Mouse (Mus musculus) myocyte (in vitro differentiated cells): ENCODE measurements around the gene Ddi2. TPM values are rescaled to one million over a fixed set of nuclear protein-coding genes. Genes with fewer than 3 reads are reported as not detected.

Experiments used
- H3K27me3 ChIP-seq: one replicate; pipeline ENCODE4 v1.6.1; 2011; ENCODE audit not compliant: control insufficient read depth, insufficient read depth, insufficient read length
- H3K36me3 ChIP-seq: one replicate; pipeline ENCODE4 v1.6.1; 2011; ENCODE audit not compliant: control insufficient read depth, insufficient read depth
- H3K4me2 ChIP-seq: one replicate; pipeline ENCODE4 v1.6.1; 2011; ENCODE audit warnings: low read depth, control low read depth
- H3K4me3 ChIP-seq: one replicate; pipeline ENCODE4 v1.5.1; 2011; ENCODE audit warnings: mild to moderate bottlenecking, control low read depth, moderate library complexity
- H3K79me2 ChIP-seq: one replicate; pipeline ENCODE4 v1.6.1; 2011; ENCODE audit not compliant: control insufficient read depth, insufficient read depth
- H3ac ChIP-seq: one replicate; pipeline ENCODE4 v1.6.1; 2011; ENCODE audit not compliant: control insufficient read depth, insufficient read length
- CEBPB ChIP-seq: IDR thresholded peaks from 2 replicates; pipeline ENCODE4 v1.6.1; 2011; ENCODE audit warnings: mild to moderate bottlenecking, moderate library complexity; ENCODE audit not compliant: poor library complexity, insufficient read depth, severe bottlenecking
- E2F4 ChIP-seq: IDR thresholded peaks from one replicate; pipeline ENCODE4 v1.6.1; 2011; ENCODE audit warnings: mild to moderate bottlenecking, control low read depth, moderate library complexity; ENCODE audit not compliant: insufficient read depth
- MAX ChIP-seq: IDR thresholded peaks from one replicate; pipeline ENCODE4 v1.6.1; 2011; ENCODE audit warnings: low read depth, mild to moderate bottlenecking, control low read depth
- MYOD1 ChIP-seq, 3 experiments: IDR thresholded peaks; one replicate each; pipeline ENCODE4 v1.6.1; 2011; ENCODE audit warnings: control low read depth in 2 of 3, low read depth in 2 of 3, mild to moderate bottlenecking in 2 of 3, moderate library complexity in 1 of 3; ENCODE audit not compliant: insufficient read length in 2 of 3, control insufficient read depth in 1 of 3
- MYOG ChIP-seq, 3 experiments: IDR thresholded peaks; one replicate each; pipeline ENCODE4 v1.6.1; 2011; ENCODE audit warnings: control low read depth in 2 of 3, low read depth in 2 of 3, mild to moderate bottlenecking in 2 of 3; ENCODE audit not compliant: insufficient read length in 2 of 3, control insufficient read depth in 1 of 3, insufficient read depth in 1 of 3
- POLR2A ChIP-seq: IDR thresholded peaks from one replicate; pipeline ENCODE4 v1.6.1; 2011; ENCODE audit warnings: low read depth, mild to moderate bottlenecking, control low read depth, moderate library complexity; ENCODE audit not compliant: insufficient read length
- POLR2AphosphoS2 ChIP-seq: IDR thresholded peaks from one replicate; pipeline ENCODE4 v1.6.1; 2011; ENCODE audit warnings: low read depth, control low read depth; ENCODE audit not compliant: insufficient read length
- REST ChIP-seq: IDR thresholded peaks from one replicate; pipeline ENCODE4 v1.6.1; 2011; ENCODE audit warnings: mild to moderate bottlenecking, control low read depth, moderate library complexity; ENCODE audit not compliant: insufficient read depth, insufficient read length
- SRF ChIP-seq: IDR thresholded peaks from one replicate; pipeline ENCODE4 v1.6.1; 2011; ENCODE audit warnings: low read depth; ENCODE audit not compliant: control insufficient read depth, insufficient read length
- TCF12 ChIP-seq: IDR thresholded peaks from one replicate; pipeline ENCODE4 v1.6.1; 2011; ENCODE audit warnings: mild to moderate bottlenecking, control low read depth; ENCODE audit not compliant: poor library complexity, insufficient read depth, severe bottlenecking
- TCF3 ChIP-seq: IDR thresholded peaks from one replicate; pipeline ENCODE4 v1.6.1; 2011; ENCODE audit warnings: low read depth, control low read depth; ENCODE audit not compliant: insufficient read length
- USF1 ChIP-seq: IDR thresholded peaks from one replicate; pipeline ENCODE4 v1.6.1; 2011; ENCODE audit warnings: low read depth, mild to moderate bottlenecking, control low read depth, moderate library complexity
- polyA plus RNA-seq: library from polyadenylated mRNA; unstranded; fragments of >200 nt; fragmentation: generic; extraction: Trizol; gene quantifications from one replicate; pipeline ENCODE4 v1.2.1, GENCODE M21; 2012; ENCODE audit warnings: missing spikeins

The Ddi2 gene
- polyA plus RNA-seq, 1 experiment, result 10.6 TPM

DNA sequence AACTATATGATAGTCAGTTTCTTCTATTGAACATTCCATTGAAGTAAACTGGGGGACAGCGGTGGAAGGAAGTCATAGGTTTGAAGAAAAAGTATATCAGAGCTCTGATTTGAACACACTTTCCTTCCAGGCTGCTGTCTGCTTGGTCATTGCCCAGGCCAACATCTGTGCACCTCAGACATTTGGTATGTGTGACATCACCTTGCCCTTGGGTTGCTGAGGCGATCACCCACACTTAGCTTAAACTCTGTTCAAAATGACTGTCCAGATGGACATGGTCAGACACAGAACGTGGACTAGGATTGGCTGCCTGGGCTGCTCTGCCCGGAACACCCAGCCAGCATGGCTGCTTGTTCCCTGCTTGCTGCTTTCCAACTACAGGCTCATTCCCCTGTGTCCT, 19.2 kb upstream of the Ddi2 start:
- H3K27me3 ChIP-seq, result no peaks in the 10 kb centered on the region
- no peak overlapping the region for H3ac ChIP-seq
- no peak for TF ChIP-seq CEBPB
- no peak for TF ChIP-seq E2F4
- TF ChIP-seq MAX, result no peak
- TF ChIP-seq MYOD1 (IDR thresholded peaks at IDR 0.05; ENCODE audit: control insufficient read depth in 1 of 3, insufficient read length in 2 of 3, low read depth in 2 of 3), result no peak
- no peak for TF ChIP-seq SRF
- TF ChIP-seq USF1, result no peak
- no peak for TF ChIP-seq REST
- no peak for TF ChIP-seq TCF3
- TF ChIP-seq MYOG (IDR thresholded peaks at IDR 0.05; ENCODE audit: control insufficient read depth in 1 of 3, insufficient read depth in 1 of 3, insufficient read length in 2 of 3, low read depth in 2 of 3), result no peak
- no peak for TF ChIP-seq POLR2A
- TF ChIP-seq POLR2AphosphoS2, result no peak
- no peak overlapping the region for H3K4me3 ChIP-seq
- no peaks in the 10 kb centered on the region for H3K36me3 ChIP-seq
- H3K79me2 ChIP-seq, result no peaks in the 10 kb centered on the region
- no peak overlapping the region for H3K4me2 ChIP-seq

DNA sequence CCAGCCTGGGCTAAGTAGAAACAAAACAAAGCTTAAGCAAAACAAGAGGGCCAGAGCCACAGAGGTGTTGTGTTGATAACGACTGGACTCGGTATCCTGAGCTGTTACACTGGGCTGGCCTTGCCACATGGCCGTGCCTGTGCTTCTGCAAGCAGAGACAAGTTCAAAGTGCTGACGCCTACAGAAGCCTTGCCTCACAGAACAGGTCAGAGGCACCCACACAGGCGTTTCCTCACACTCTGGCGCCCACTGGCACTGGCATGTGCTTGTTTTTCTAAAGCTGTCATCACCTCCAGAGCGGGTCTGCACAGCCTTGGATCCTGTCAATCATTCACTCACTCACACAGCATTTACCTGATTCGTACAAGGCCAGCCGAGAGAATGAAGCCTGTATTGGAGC, 18.6 kb upstream of the Ddi2 start:
- Histone ChIP-seq H3K4me3 (no peak overlapping the region), H3K27me3 (no peaks in the 10 kb centered on the region), H3K79me2 (no peaks in the 10 kb centered on the region), H3K4me2 (no peak overlapping the region), H3ac (no peak overlapping the region), H3K36me3 (no peaks in the 10 kb centered on the region)
- TF ChIP-seq POLR2A (no peak), CEBPB (no peak), MYOG (IDR thresholded peaks at IDR 0.05; ENCODE audit: control insufficient read depth in 1 of 3, insufficient read depth in 1 of 3, insufficient read length in 2 of 3, low read depth in 2 of 3) (no peak), SRF (no peak), TCF3 (no peak), MAX (no peak), MYOD1 (IDR thresholded peaks at IDR 0.05; ENCODE audit: control insufficient read depth in 1 of 3, insufficient read length in 2 of 3, low read depth in 2 of 3) (no peak), REST (no peak), POLR2AphosphoS2 (no peak), TCF12 (no peak), USF1 (no peak), E2F4 (no peak)

DNA sequence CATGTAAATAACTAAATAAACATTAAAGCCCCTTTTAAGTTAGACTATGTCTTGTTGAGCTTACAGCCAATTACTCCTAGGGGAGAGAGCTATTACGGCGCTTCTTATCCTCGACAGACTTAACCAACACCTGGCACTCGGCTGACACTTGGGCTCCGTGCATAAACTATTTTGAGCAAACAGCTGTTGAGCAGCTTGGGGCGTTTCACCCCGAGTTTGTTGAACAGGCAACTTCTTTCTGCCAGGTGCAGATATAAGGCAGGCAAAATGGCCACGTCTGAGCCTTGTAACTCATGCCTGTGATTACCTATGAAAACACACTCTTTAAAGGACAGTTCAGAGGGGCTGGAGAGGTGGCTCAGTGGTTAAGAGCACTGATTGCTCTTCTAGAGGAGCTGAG, 14.8 kb upstream of the Ddi2 start:
- H3K4me2 ChIP-seq, result peak overlapping the region; percentile 15
- H3K27me3 ChIP-seq, result no peaks in the 10 kb centered on the region
- no peaks in the 10 kb centered on the region for H3K36me3 ChIP-seq
- TF ChIP-seq MYOG (IDR thresholded peaks at IDR 0.05; ENCODE audit: control insufficient read depth in 1 of 3, insufficient read depth in 1 of 3, insufficient read length in 2 of 3, low read depth in 2 of 3) (peak in 2 of 3 experiments; percentile 76 to 82), E2F4 (no peak), TCF12 (peak; percentile 65), MYOD1 (IDR thresholded peaks at IDR 0.05; ENCODE audit: control insufficient read depth in 1 of 3, insufficient read length in 2 of 3, low read depth in 2 of 3) (peak; percentile 23 to 70 (median 33))
- H3K4me3 ChIP-seq, result no peak overlapping the region
- no peak overlapping the region for H3ac ChIP-seq
- no peaks in the 10 kb centered on the region for H3K79me2 ChIP-seq

DNA sequence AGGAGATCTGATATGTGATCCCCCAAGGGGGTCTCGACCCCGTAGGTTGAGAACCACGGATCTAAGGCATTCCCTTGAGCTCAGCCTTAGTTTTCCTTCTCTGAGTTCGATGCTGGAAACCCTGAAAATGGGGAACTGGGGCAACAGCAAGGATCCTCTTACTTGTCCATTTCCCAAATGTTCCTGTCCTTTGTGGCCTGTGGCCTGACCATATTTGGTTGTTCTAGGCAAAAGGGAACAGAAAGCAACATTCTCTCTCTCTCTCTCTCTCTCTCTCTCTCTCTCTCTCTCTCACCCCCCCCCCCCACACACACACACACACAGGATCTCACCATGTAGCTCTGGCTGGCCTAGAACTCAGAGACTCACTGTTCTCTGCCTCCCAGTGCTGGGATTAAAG, 13.6 kb upstream of the Ddi2 start:
- TF ChIP-seq MYOG (IDR thresholded peaks at IDR 0.05; ENCODE audit: control insufficient read depth in 1 of 3, insufficient read depth in 1 of 3, insufficient read length in 2 of 3, low read depth in 2 of 3) (no peak), E2F4 (no peak), CEBPB (no peak), USF1 (no peak), SRF (no peak), REST (no peak), POLR2A (no peak), TCF12 (no peak), MAX (no peak), POLR2AphosphoS2 (no peak), MYOD1 (IDR thresholded peaks at IDR 0.05; ENCODE audit: control insufficient read depth in 1 of 3, insufficient read length in 2 of 3, low read depth in 2 of 3) (no peak), TCF3 (no peak)
- H3K4me3 ChIP-seq, result no peak overlapping the region
- H3ac ChIP-seq, result no peak overlapping the region
- no peaks in the 10 kb centered on the region for H3K79me2 ChIP-seq
- H3K4me2 ChIP-seq, result no peak overlapping the region
- H3K27me3 ChIP-seq, result no peaks in the 10 kb centered on the region
- H3K36me3 ChIP-seq, result no peaks in the 10 kb centered on the region

DNA sequence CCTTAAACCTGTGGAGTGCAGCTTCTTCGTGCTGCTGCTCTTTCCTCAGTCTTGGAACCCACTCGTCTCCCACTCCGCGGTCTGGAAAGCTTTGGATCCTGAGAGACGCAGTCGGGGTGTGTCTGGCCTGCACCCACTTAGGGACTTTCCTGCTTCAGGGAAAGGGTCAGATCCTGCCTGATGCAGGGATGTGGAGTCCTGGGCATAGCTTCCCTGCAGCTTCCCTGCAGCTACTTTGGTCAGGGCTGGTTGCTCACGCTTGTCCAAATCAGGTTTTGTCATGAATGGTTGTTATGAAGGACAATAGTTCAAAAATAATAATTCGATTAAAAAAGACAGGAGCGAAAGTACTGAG, 12.0 kb upstream of the Ddi2 start:
- no peaks in the 10 kb centered on the region for H3K27me3 ChIP-seq
- H3K4me2 ChIP-seq, result peak overlapping the region; percentile 82
- H3K36me3 ChIP-seq, result no peaks in the 10 kb centered on the region
- TF ChIP-seq MYOG (IDR thresholded peaks at IDR 0.05; ENCODE audit: control insufficient read depth in 1 of 3, insufficient read depth in 1 of 3, insufficient read length in 2 of 3, low read depth in 2 of 3) (no peak), POLR2AphosphoS2 (no peak), MAX (no peak), USF1 (no peak)
- no peak overlapping the region for H3ac ChIP-seq
- no peak overlapping the region for H3K4me3 ChIP-seq
- no peaks in the 10 kb centered on the region for H3K79me2 ChIP-seq
